Mouse (Mus musculus): Measurements from ENCODE around the gene Gm7579.
A peak's percentile ranks its signal among the peaks of the same experiment; 100 is the strongest.
"Not testable (repeated sequence)": the region's sequence is repeated elsewhere in the genome, so short reads cannot be mapped to it uniquely, and the experiment has no call there.

Gm7579 gene

GRCm38 (mm10) chr7:142211559-142211958 is at the start of gene Gm7579:
Gm7579 (plus strand) TSS chr7:142211859.
- DNase-seq (ENCODE audit: low spot score in 2 of 2), result no peak

DNA sequence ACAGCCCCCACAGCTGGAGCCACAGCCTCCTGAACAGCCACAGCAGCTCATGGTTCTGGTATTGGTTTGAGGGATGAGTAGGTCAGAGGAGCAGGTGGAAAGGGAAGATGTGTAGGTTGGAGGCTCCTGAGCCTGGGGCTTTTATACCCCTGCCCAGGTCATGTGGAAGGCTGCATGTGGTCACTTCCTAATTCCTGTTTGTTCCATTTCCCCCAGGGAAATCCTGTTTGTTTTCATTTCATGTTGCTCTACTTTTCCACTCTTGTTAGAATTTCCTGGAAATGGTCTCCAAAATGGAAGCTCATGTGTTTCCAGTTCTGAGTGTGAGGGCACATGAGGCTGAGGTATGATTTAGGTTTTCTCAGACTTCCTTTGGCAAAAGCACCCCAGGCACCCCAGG is 46.0 kb upstream of the Gm7579 start, which contains the start of gene Gm4553:
Gene Gm4553, minus strand, starts transcription at position 101 of the 400 bp plus-strand sequence.
- DNase-seq (ENCODE audit: low spot score in 2 of 2), result not testable (repeated sequence)

GRCm38 (mm10) chr7:142169836-142170235 is 41.8 kb upstream of the Gm7579 start:
- no peak for DNase-seq (ENCODE audit: low spot score in 2 of 2)

GRCm38 (mm10) chr7:142175905-142176304 is 35.8 kb upstream of the Gm7579 start, which contains the start of gene Krtap5-2:
Krtap5-2 (minus strand) TSS chr7:142176005.
- not testable (repeated sequence) for DNase-seq (ENCODE audit: low spot score in 2 of 2)

DNA sequence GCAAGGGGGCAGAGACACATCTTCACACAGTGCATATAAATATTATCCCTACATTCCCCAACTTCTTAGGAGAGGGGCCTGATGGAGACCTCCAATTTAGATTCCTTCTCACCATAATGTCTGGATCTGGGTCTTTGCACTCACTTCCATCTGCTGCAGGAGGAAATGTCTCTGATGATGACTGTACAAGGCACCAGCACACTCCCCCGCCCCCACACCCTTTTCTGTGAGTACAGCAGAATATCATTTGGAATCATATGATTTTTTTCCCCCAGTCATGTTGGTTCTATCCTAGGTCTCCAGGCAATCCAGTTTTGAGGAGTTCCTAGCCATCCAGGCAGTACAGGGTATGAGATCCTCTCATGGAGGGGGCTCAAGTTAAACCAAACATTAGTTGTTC is 33.0 kb upstream of the Gm7579 start:
- peak in 1 of 2 experiments; percentile 14 for DNase-seq (ENCODE audit: low spot score in 2 of 2)

- DNase-seq (ENCODE audit: low spot score in 2 of 2), result no peak
Observed at GRCm38 (mm10) chr7:142181021-142181420, 30.6 kb upstream of the Gm7579 start.

GRCm38 (mm10) chr7:142188156-142188555 is 23.5 kb upstream of the Gm7579 start:
- no peak for DNase-seq (ENCODE audit: low spot score in 2 of 2)

- DNase-seq (ENCODE audit: low spot score in 2 of 2), result no peak
Observed at GRCm38 (mm10) chr7:142190289-142190688, 21.4 kb upstream of the Gm7579 start, which contains the start of gene Gm10153. Gm10153 (minus strand) TSS chr7:142190389.

- no peak for DNase-seq (ENCODE audit: low spot score in 2 of 2)
Observed at GRCm38 (mm10) chr7:142198748-142199147, 12.9 kb upstream of the Gm7579 start.

GRCm38 (mm10) chr7:142201064-142201463 is 10.6 kb upstream of the Gm7579 start, which contains the start of gene Krtap5-3:
Krtap5-3 (plus strand) TSS chr7:142201364.
- no peak for DNase-seq (ENCODE audit: low spot score in 2 of 2)

DNA sequence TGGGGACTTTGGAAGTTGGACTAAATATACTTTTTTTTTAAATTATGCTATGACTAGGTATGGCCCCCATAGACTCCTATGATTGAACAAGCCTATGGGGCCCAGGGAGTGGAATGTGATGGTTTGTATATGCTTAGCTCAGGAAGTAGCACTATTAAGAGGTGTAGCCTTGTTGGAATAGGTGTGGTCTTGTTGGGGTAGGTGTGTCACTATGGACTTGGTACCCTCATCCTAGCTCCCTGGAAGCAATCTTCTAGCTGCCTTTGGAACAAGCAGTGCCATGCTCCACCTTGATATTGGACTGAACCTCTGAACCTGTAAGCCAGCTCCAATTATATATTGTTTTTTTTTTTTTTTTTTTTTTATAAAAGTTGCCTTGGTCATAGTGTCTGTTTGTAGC is 6.2 kb upstream of the Gm7579 start:
- no peak for DNase-seq (ENCODE audit: low spot score in 2 of 2)

- DNase-seq (ENCODE audit: low spot score in 2 of 2), result not testable (repeated sequence)
Observed at GRCm38 (mm10) chr7:142206891-142207290, 4.8 kb upstream of the Gm7579 start.

DNA sequence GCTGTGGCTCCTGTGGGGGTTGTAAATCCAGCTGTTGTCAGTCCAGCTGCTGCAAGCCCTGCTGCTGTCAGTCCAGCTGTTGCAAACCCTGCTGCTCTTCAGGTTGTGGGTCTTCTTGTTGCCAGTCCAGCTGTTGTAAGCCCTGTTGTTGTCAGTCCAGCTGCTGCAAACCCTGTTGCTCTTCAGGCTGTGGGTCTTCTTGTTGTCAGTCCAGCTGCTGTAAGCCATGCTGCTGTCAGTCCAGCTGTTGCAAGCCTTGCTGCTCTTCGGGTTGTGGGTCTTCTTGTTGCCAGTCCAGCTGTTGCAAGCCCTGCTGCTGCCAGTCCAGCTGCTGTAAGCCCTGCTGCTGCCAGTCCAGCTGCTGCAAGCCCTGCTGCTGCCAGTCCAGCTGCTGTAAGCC is 477 bp downstream of the Gm7579 start:
- not testable (repeated sequence) for DNase-seq (ENCODE audit: low spot score in 2 of 2)

DNA sequence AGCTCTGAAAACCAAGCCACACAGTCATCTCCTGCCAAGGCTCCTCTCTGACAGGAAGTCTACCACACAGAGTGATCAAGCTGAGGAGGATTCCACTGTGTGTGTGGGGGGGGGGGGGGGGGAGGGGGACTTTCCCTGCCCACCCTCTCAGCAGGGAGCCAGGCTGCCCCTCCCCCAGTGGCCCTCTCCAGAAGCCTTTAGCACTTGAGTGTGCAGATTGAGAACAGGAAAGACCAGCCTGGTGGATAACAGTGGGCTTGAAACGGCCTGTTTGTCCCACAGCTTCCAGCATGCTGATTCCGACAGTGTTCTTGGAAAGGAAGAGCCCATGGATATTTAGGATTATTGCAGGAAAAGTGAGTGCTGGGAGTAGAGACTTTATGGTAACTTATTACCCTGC is 12.9 kb downstream of the Gm7579 start:
- DNase-seq (ENCODE audit: low spot score in 2 of 2), result no peak

DNA sequence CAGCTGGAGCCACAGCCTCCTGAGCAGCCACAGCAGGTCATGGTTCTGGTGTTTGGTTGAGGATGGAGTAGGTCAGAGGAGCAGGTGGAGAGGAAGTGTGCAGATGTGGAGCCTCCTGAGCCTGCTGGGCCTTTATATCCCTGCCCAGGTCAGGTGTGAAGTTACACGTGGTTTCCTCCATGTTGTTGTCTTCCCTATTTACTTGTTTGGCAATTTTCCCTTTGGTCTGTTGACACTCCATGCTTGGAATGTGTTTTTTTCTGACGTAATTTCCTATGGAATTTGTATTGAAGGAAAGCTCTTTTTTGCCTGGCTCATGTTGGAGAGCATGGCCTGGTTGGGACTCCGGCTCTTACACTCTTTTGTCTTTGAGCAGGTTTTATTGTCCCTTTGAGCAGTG is 18.2 kb downstream of the Gm7579 start, which contains the start of gene Krtap5-5:
Gene Krtap5-5, minus strand, starts transcription at position 101 of the 400 bp plus-strand sequence.
- DNase-seq (ENCODE audit: low spot score in 2 of 2), result not testable (repeated sequence)

DNA sequence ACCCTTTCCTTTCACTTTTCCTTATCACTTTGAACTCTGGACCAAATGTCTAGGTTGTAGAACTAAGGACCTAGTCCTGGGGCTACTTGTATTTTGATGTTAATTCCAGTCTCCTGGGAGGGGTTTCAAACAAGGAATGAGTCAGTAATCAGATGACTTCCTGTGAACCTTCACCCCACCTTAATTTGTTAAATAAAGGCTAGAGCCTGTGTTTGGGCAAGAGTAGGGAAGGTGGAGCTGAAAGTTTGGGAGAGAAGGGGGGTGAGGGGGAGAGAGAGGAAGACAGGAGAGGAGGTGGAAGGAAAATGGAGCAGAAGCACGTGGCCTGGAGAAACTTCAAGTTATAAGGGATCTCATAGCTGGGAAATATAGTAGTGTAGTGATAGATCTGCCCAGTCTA is 19.9 kb downstream of the Gm7579 start:
- DNase-seq (ENCODE audit: low spot score in 2 of 2), result no peak

GRCm38 (mm10) chr7:142240978-142241377 is 29.3 kb downstream of the Gm7579 start, which contains the start of gene Gm40460:
Gm40460 (minus strand) TSS chr7:142241078.
- no peak for DNase-seq (ENCODE audit: low spot score in 2 of 2)

DNA sequence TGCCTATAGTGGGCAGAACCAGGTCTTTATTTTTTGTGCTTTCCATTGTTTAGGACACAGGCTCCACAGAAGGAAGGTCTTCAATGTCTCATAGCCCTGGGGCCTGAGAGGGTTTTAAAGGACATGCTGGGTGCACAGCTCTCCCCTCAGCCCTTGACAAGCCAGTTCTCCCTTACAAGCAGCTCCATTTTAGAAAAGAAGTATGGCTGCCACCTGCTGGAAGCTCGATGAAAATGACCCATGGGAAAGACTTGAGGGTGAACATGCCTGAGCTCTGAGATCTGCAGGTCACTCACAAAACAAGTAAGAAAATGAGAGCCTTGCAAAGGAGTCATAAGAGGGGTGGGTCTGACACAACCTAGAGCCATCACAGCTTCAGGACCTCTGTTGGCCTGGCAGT is 38.2 kb downstream of the Gm7579 start:
- DNase-seq (ENCODE audit: low spot score in 2 of 2), result peak; percentile 4 to 24

GRCm38 (mm10) chr7:142255517-142255916 is 43.9 kb downstream of the Gm7579 start:
- peak in 1 of 2 experiments; percentile 18 for DNase-seq (ENCODE audit: low spot score in 2 of 2)

- not testable (repeated sequence) for DNase-seq (ENCODE audit: low spot score in 2 of 2)
Observed at GRCm38 (mm10) chr7:142258254-142258653, 46.6 kb downstream of the Gm7579 start, which contains the start of gene Gm2431. Gm2431 (minus strand) TSS chr7:142258354.
